Mouse (Mus musculus) megakaryocyte, embryonic 14.5 days (primary cell): ENCODE results near the gene Rrp1.

ENCODE experiments used
- FLI1 ChIP-seq: IDR thresholded peaks from 2 replicates; pipeline ENCODE4 v1.6.1; 2012; ENCODE audit warnings: low read length, inconsistent platforms, mixed read lengths
- GATA1 ChIP-seq: IDR thresholded peaks from 3 replicates; pipeline ENCODE4 v1.6.1; 2012; ENCODE audit warnings: mixed read lengths, low read length, inconsistent platforms, borderline replicate concordance

- TF ChIP-seq GATA1, result no peak
- TF ChIP-seq FLI1, result no peak
Measured at GRCm38 (mm10) chr10:78457495-78458347, 44.9 kb upstream of the Rrp1 start.
